Mouse (Mus musculus) heart, postnatal 14 days (tissue): ENCODE measurements at regions not wholly inside any gene's neighbourhood (a gene's known extent, or its start where the extent isn't known, plus 50 kb on each side); places are given as distances from the start of the nearest gene placed in this dataset.

ENCODE experiments used
- DNase-seq, 2 experiments: peaks; one replicate each; pipeline ENCODE4 v3.0.0; 2021 to 2022
- intact Hi-C: fragments of 180-260 bp; cut with DNase I; formaldehyde crosslinking; loops from one replicate; pipeline ENCODE4 v1.15.1; 2025

GRCm38 (mm10) chr12:73830122-73830521 lies 71.1 kb upstream of the Hif1a start:
- DNase-seq, result no peak
- intact Hi-C loops, result no loop called here

GRCm38 (mm10) chr12:73830551-73831203 lies 70.5 kb upstream of the Hif1a start:
- DNase-seq, result no peak
- intact Hi-C loops, result no loop called here

- intact Hi-C loops, result no loop called here
Measured at GRCm38 (mm10) chr12:73831204-73831595, 70.0 kb upstream of the Hif1a start.

GRCm38 (mm10) chr12:73831637-73832385 lies 69.4 kb upstream of the Hif1a start:
- intact Hi-C loops, result no loop called here

More at GRCm38 (mm10) chr12:73831204-73831595, 70.0 kb upstream of the Hif1a start:
- no peak for DNase-seq

GRCm38 (mm10) chr12:73832789-73833188 lies 68.4 kb upstream of the Hif1a start:
- peak; percentile 16 to 44 for DNase-seq
- intact Hi-C loops, result no loop called here

More at GRCm38 (mm10) chr12:73831637-73832385, 69.4 kb upstream of the Hif1a start:
- no peak for DNase-seq

- no peak for DNase-seq
- intact Hi-C loops, result no loop called here
Measured at GRCm38 (mm10) chr12:73836132-73836531, 65.0 kb upstream of the Hif1a start.

GRCm38 (mm10) chr12:73837036-73837435 lies 64.1 kb upstream of the Hif1a start:
- intact Hi-C loops, result no loop called here
- no peak for DNase-seq

- intact Hi-C loops, result no loop called here
- DNase-seq, result no peak
Measured at GRCm38 (mm10) chr12:73837921-73838320, 63.3 kb upstream of the Hif1a start.

- intact Hi-C loops, result no loop called here
Measured at GRCm38 (mm10) chr12:73838330-73838729, 62.8 kb upstream of the Hif1a start.

GRCm38 (mm10) chr12:73842000-73842675 lies 59.0 kb upstream of the Hif1a start:
- intact Hi-C loops, result no loop called here
- DNase-seq, result no peak

More at GRCm38 (mm10) chr12:73838330-73838729, 62.8 kb upstream of the Hif1a start:
- DNase-seq, result no peak

- DNase-seq, result no peak
- intact Hi-C loops, result no loop called here
Measured at GRCm38 (mm10) chr12:73844782-73845181, 56.4 kb upstream of the Hif1a start.

GRCm38 (mm10) chr12:73846672-73847071 lies 54.5 kb upstream of the Hif1a start:
- intact Hi-C loops, result no loop called here

GRCm38 (mm10) chr12:73847336-73847735 lies 53.8 kb upstream of the Hif1a start:
- peak in 1 of 2 experiments; percentile 21 for DNase-seq

More at GRCm38 (mm10) chr12:73846672-73847071, 54.5 kb upstream of the Hif1a start:
- peak; percentile 8 to 48 for DNase-seq

GRCm38 (mm10) chr12:73850831-73851230 lies 50.3 kb upstream of the Hif1a start:
- intact Hi-C loops, result no loop called here

More at GRCm38 (mm10) chr12:73847336-73847735, 53.8 kb upstream of the Hif1a start:
- intact Hi-C loops, result no loop called here

More at GRCm38 (mm10) chr12:73850831-73851230, 50.3 kb upstream of the Hif1a start:
- DNase-seq, result no peak
